Mouse (Mus musculus): Measurements from ENCODE around the gene Cul7.

Cul7 gene

GRCm38 (mm10) chr17:46704887-46705835 is 55.0 kb downstream of the Cul7 start, which contains the start of gene Ppp2r5d:
Gene Ppp2r5d, minus strand, starts transcription at chr17:46705111.
- DNase-seq (ENCODE audit: low spot score in 2 of 2), result peak; percentile 97 to 98

GRCm38 (mm10) chr17:46706375-46707089 is 56.4 kb downstream of the Cul7 start:
- no peak for DNase-seq (ENCODE audit: low spot score in 2 of 2)

- DNase-seq (ENCODE audit: low spot score in 2 of 2), result peak; percentile 90 to 92
Measured at GRCm38 (mm10) chr17:46710959-46711597, 60.9 kb downstream of the Cul7 start, which contains the start of gene Pex6. Gene Pex6, plus strand, starts transcription at chr17:46711463.

- no peak for DNase-seq (ENCODE audit: low spot score in 2 of 2)
Measured at GRCm38 (mm10) chr17:46711612-46712271, 61.6 kb downstream of the Cul7 start.

- no peak for DNase-seq (ENCODE audit: low spot score in 2 of 2)
Measured at GRCm38 (mm10) chr17:46712442-46712841, 62.3 kb downstream of the Cul7 start.

GRCm38 (mm10) chr17:46713849-46714248 is 63.7 kb downstream of the Cul7 start:
- DNase-seq (ENCODE audit: low spot score in 2 of 2), result no peak

Measured in spleen, postnatal 36 days (tissue).